Mouse (Mus musculus) adrenal gland, postnatal 36 days (tissue): ENCODE results near the gene St3gal2. TPM values are rescaled to one million over a fixed set of nuclear protein-coding genes. Genes with fewer than 3 reads are reported as not detected.
"Not testable (repeated sequence)": the region's sequence is repeated elsewhere in the genome, so short reads cannot be mapped to it uniquely, and the experiment has no call there.

Source experiments
- DNase-seq, 2 experiments: peaks; one replicate each; pipeline ENCODE4 v3.0.0; 2021; ENCODE audit warnings: mixed read lengths in 1 of 2
- long read RNA-seq, 2 experiments: library from polyadenylated mRNA; stranded (forward); transcript quantifications; one replicate each; pipeline ENCODE4 v2.0.0; 2021; ENCODE audit warnings: borderline sequencing depth in 2 of 2
- total RNA-seq, 2 experiments: library from RNA; stranded (reverse); gene quantifications; 2 replicates each; pipeline ENCODE4 v1.2.3; 2021

St3gal2 gene
- total RNA-seq = 10 to 100 TPM; 22.1 to 23.3 TPM
- long read RNA-seq, experiment 1, full-length matches to known transcripts = 10 of 20 reads
- long read RNA-seq, experiment 1, partial matches to known transcripts = 4 of 20 reads
- long read RNA-seq, experiment 1, other reads (novel, unspliced or antisense) = 6 of 20 reads
- long read RNA-seq, experiment 2, full-length matches to known transcripts = 8 of 12 reads
- long read RNA-seq, experiment 2, partial matches to known transcripts = 3 of 12 reads
- long read RNA-seq, experiment 2, other reads (novel, unspliced or antisense) = 1 of 12 reads

- DNase-seq = peak; percentile 89 to 90
These were observed at the start of gene St3gal2 for GRCm38 (mm10) chr8:110919341-110920031. Gene St3gal2, plus strand, starts transcription at chr8:110919922.

GRCm38 (mm10) chr8:110870501-110870900 is 49.2 kb upstream of the St3gal2 start:
- no peak for DNase-seq

- no peak for DNase-seq
These were observed 41.9 kb upstream of the St3gal2 start for GRCm38 (mm10) chr8:110877862-110878261.

GRCm38 (mm10) chr8:110881741-110882310 is 37.9 kb upstream of the St3gal2 start:
- no peak for DNase-seq

GRCm38 (mm10) chr8:110883824-110884223 is 35.9 kb upstream of the St3gal2 start:
- no peak for DNase-seq

- no peak for DNase-seq
These were observed 33.1 kb upstream of the St3gal2 start for GRCm38 (mm10) chr8:110886634-110887033.

- DNase-seq = peak in 1 of 2 experiments; percentile 49
These were observed 32.2 kb upstream of the St3gal2 start for GRCm38 (mm10) chr8:110887551-110887950.

GRCm38 (mm10) chr8:110888441-110888840 is 31.3 kb upstream of the St3gal2 start:
- DNase-seq = no peak

- DNase-seq = peak in 1 of 2 experiments; percentile 26
These were observed 30.9 kb upstream of the St3gal2 start for GRCm38 (mm10) chr8:110888860-110889259.

- no peak for DNase-seq
These were observed 29.7 kb upstream of the St3gal2 start for GRCm38 (mm10) chr8:110889904-110890470.

- DNase-seq = no peak
These were observed 27.7 kb upstream of the St3gal2 start for GRCm38 (mm10) chr8:110892040-110892439.

GRCm38 (mm10) chr8:110892913-110893312 is 26.8 kb upstream of the St3gal2 start:
- DNase-seq = no peak

GRCm38 (mm10) chr8:110894851-110895250 is 24.9 kb upstream of the St3gal2 start:
- DNase-seq = no peak

- no peak for DNase-seq
These were observed 24.5 kb upstream of the St3gal2 start for GRCm38 (mm10) chr8:110895254-110895653.

GRCm38 (mm10) chr8:110895812-110896211 is 23.9 kb upstream of the St3gal2 start:
- no peak for DNase-seq

GRCm38 (mm10) chr8:110897495-110897894 is 22.2 kb upstream of the St3gal2 start:
- DNase-seq = no peak

GRCm38 (mm10) chr8:110901056-110901455 is 18.7 kb upstream of the St3gal2 start:
- DNase-seq = no peak

- peak; percentile 87 to 89 for DNase-seq
These were observed 17.7 kb upstream of the St3gal2 start, which contains the start of gene Fuk for GRCm38 (mm10) chr8:110901839-110902578. Gene Fuk, minus strand, starts transcription at chr8:110902488.

GRCm38 (mm10) chr8:110902579-110902965 is 17.1 kb upstream of the St3gal2 start:
- no peak for DNase-seq

- no peak for DNase-seq
These were observed 14.3 kb upstream of the St3gal2 start for GRCm38 (mm10) chr8:110905404-110905803.

- no peak for DNase-seq
These were observed 13.0 kb upstream of the St3gal2 start for GRCm38 (mm10) chr8:110906682-110907081.

- DNase-seq = not testable (repeated sequence)
These were observed 9.9 kb upstream of the St3gal2 start for GRCm38 (mm10) chr8:110909850-110910249.
